Mouse (Mus musculus): ENCODE data around the gene Polg. TPM values are rescaled to one million over a fixed set of nuclear protein-coding genes. Genes with fewer than 3 reads are reported as not detected.

Gene Polg
- polyA plus RNA-seq, 1 experiment = 72.8 TPM

DNA sequence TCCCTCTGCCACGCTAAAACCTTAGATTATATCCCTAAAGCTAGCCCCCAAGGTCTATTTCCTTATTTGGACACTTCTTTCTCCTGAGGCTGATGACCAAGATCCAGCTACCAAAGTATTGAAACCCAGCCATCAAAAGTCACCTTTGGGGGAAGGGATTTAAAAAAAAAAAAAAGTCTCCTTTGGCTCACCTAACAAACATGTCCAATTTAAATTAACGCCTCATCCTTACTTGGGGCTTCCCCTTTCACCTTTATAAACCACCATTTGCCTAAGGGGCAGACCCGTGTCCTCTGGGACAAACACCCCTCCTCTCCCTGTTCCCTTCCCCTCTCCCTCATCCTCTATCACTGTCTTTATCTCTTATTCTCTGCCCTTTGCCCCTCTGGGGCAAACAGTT is 4.6 kb upstream of the Polg start:
- no peak for DNase-seq
- 70% methylated on average over 3 of the region's 3 CpGs for WGBS
- no peak overlapping the region for H3K4me3 ChIP-seq (replicated peaks; ENCODE audit: insufficient read depth, low read depth, low read length)
- no peaks in the 10 kb centered on the region for H3K4me1 ChIP-seq (ENCODE audit: control insufficient read depth, insufficient read depth, low read length)
- H3K27me3 ChIP-seq (ENCODE audit: control insufficient read depth, insufficient read depth, low read length) = no peaks in the 10 kb centered on the region
- TF ChIP-seq CTCF (IDR thresholded peaks at IDR 0.05; ENCODE audit: borderline replicate concordance, insufficient read depth, low read depth, low read length) = no peak
- H3K27ac ChIP-seq (ENCODE audit: insufficient read depth, low read length) = no peak overlapping the region

DNA sequence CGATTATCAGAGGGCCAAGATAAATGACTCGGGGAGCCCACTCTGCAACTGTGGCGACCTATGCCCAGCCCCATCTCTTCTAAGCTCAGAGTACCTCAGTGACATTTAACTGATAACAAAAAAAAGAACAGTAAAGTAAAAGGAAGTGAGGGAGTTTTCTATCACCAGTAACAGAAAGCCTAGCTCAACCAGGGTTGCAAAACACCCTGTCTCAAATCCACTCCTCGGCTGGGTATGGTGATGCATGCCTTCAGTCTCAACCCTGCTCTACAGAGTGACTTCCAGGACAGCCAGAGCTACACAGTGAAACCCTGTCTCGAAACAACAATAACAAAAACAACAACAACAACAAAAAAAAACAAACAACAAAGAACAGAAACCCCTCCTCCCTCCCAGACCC is 3.6 kb upstream of the Polg start:
- H3K4me3 ChIP-seq (replicated peaks; ENCODE audit: insufficient read depth, low read depth, low read length) = no peak overlapping the region
- H3K4me1 ChIP-seq (ENCODE audit: control insufficient read depth, insufficient read depth, low read length) = no peaks in the 10 kb centered on the region
- WGBS = 89% methylated on average over 5 of the region's 5 CpGs
- TF ChIP-seq CTCF (IDR thresholded peaks at IDR 0.05; ENCODE audit: borderline replicate concordance, insufficient read depth, low read depth, low read length) = no peak
- no peak for TF ChIP-seq POLR2A (IDR thresholded peaks at IDR 0.05; ENCODE audit: borderline replicate concordance, insufficient read depth, low read length)
- H3K27ac ChIP-seq (ENCODE audit: insufficient read depth, low read length) = no peak overlapping the region
- DNase-seq = no peak
- no peaks in the 10 kb centered on the region for H3K27me3 ChIP-seq (ENCODE audit: control insufficient read depth, insufficient read depth, low read length)

DNA sequence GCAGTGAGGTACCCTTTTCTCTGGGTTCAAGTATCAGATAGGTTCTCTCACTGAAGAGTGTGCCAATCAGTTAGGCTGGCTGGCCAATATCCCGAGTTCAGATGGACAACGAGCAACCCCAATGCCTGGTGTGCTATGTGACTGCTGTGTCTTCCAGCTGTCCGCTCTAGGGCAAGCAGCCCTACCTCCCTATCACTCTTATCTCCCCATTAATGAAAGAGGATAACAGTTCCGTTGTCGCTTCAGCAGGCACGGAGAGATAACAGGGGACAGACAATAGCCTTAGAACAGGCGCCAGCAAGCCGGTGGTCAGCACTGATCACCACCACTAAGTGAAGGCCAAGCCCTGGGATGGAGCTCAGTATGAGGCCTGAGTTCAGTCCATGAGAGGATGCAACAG is 2.8 kb upstream of the Polg start:
- no peak for TF ChIP-seq POLR2A (IDR thresholded peaks at IDR 0.05; ENCODE audit: borderline replicate concordance, insufficient read depth, low read length)
- TF ChIP-seq CTCF (IDR thresholded peaks at IDR 0.05; ENCODE audit: borderline replicate concordance, insufficient read depth, low read depth, low read length) = no peak
- Histone ChIP-seq H3K27ac (ENCODE audit: insufficient read depth, low read length) (no peak overlapping the region), H3K4me3 (replicated peaks; ENCODE audit: insufficient read depth, low read depth, low read length) (no peak overlapping the region), H3K27me3 (ENCODE audit: control insufficient read depth, insufficient read depth, low read length) (no peaks in the 10 kb centered on the region), H3K4me1 (ENCODE audit: control insufficient read depth, insufficient read depth, low read length) (peaks cover 5% of the 10 kb centered on the region; the same call in 1 of the 2 replicates)
- WGBS = 77% methylated on average over 8 of the region's 8 CpGs
- no peak for DNase-seq

DNA sequence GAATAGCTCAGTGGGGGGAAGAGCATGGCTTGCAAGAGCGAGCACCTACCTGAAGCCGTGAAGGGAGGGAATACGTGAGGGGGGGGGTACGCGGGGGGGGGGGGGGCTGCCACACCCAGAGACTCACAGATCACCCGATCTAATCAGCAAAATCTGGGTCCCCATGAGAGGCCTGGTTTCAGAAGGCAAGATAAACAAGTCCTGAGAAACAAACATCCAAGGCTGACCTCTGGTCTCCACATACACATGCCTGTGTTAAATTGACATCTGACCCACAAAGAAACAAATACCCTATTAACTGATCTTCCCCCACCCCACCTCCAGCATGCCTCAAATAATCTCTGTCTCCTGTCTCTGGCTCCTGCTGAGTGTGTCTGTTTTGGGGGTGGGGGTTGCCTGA is 1.8 kb upstream of the Polg start:
- Histone ChIP-seq H3K4me3 (replicated peaks; ENCODE audit: insufficient read depth, low read depth, low read length) (peak overlapping the region; percentile 53), H3K27ac (ENCODE audit: insufficient read depth, low read length) (no peak overlapping the region), H3K27me3 (ENCODE audit: control insufficient read depth, insufficient read depth, low read length) (no peaks in the 10 kb centered on the region), H3K4me1 (ENCODE audit: control insufficient read depth, insufficient read depth, low read length) (peaks cover 11% of the 10 kb centered on the region; the same call in 1 of the 2 replicates)
- WGBS = 4% methylated on average over 6 of the region's 6 CpGs
- TF ChIP-seq POLR2A (IDR thresholded peaks at IDR 0.05; ENCODE audit: borderline replicate concordance, insufficient read depth, low read length) = no peak
- no peak for TF ChIP-seq CTCF (IDR thresholded peaks at IDR 0.05; ENCODE audit: borderline replicate concordance, insufficient read depth, low read depth, low read length)
- no peak for DNase-seq

DNA sequence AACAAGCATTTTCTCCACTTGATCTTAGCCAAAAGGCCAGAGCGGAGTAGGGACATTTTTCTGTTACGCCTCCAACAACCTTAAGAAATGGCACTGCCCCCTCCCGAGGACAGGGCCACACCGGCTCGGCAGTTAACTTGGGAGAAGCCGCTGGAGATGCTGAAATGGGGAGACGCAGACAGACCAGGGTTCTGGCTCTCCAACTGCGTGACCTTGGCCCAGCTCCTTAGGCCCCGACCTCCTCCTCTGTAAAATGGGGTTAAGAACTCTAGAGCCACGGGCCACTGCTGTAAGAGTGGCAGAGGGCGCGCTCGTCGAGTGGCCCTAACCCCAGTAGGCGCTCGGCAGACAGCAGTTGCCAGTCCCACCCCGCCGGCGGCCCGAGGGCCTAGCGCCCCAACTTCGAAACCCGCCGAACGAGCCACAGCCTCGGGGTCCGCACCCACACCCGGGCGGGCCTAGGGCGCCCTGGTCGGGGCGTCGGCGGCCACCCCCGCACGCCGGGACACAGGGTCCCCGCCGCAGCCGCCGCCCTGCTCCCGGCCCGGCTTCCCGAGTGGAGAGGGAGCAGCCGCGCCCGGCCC is 609 bp downstream of the Polg start:
- no peak for TF ChIP-seq CTCF (IDR thresholded peaks at IDR 0.05; ENCODE audit: borderline replicate concordance, insufficient read depth, low read depth, low read length)
- no peak for TF ChIP-seq POLR2A (IDR thresholded peaks at IDR 0.05; ENCODE audit: borderline replicate concordance, insufficient read depth, low read length)
- no peak for DNase-seq

DNA sequence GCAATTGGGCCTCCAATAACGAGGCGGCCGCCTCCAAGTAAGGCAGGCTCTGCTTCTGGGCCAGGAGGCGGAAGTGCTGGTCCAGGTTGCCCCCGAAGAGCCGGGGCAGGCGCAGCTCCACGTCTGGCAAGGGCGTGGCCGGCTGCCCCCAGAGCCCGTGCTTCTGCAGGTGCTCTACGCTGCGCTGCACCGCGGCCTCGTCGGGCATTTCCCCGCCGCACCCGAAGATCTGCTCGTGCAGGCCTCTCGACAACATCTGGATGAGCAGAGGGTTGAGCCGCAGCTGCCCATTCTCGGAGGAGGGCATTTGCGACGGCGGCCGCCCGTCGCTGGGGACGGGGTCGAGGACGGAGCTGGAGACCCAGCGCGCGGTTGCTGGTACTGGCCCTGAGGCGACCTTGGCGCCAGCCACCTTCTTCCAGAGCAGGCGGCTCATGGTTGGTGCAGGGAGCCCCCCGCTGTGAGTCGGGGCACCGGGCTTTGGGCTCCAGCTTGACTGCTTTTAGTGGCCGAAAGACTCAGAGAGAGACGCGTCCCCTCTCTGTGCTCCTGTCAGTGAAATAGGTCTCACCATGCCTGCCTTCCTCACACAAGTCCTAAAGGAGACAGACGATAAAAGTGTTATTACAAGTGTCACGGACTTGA is 1.3 kb downstream of the Polg start:
- 13% methylated on average over 46 of the region's 47 CpGs for whole genome bisulfite sequencing
- TF ChIP-seq POLR2A (IDR thresholded peaks at IDR 0.05; ENCODE audit: borderline replicate concordance, insufficient read depth, low read length) (no peak), CTCF (IDR thresholded peaks at IDR 0.05; ENCODE audit: borderline replicate concordance, insufficient read depth, low read depth, low read length) (no peak)
- H3K4me3 ChIP-seq (replicated peaks; ENCODE audit: insufficient read depth, low read depth, low read length) = peak overlapping the region; percentile 83
- H3K4me1 ChIP-seq (ENCODE audit: control insufficient read depth, insufficient read depth, low read length) = peaks cover 11% of the 10 kb centered on the region; the same call in 1 of the 2 replicates
- DNase-seq = peak; percentile 52 to 54
- H3K27ac ChIP-seq (ENCODE audit: insufficient read depth, low read length) = no peak overlapping the region
- H3K27me3 ChIP-seq (ENCODE audit: control insufficient read depth, insufficient read depth, low read length) = no peaks in the 10 kb centered on the region

More for the DNA sequence above, 609 bp downstream of the Polg start:
- no peaks in the 10 kb centered on the region for H3K27me3 ChIP-seq (ENCODE audit: control insufficient read depth, insufficient read depth, low read length)
- 0 out of 2 replicates have a peak overlapping the region, but pooled peaks have one; percentile 47 for H3K27ac ChIP-seq (ENCODE audit: insufficient read depth, low read length)
- under 1% methylated on average over 41 of the region's 47 CpGs for WGBS
- H3K4me3 ChIP-seq (replicated peaks; ENCODE audit: insufficient read depth, low read depth, low read length) = peak overlapping the region; percentile 83
- H3K4me1 ChIP-seq (ENCODE audit: control insufficient read depth, insufficient read depth, low read length) = peaks cover 11% of the 10 kb centered on the region; the same call in 1 of the 2 replicates

DNA sequence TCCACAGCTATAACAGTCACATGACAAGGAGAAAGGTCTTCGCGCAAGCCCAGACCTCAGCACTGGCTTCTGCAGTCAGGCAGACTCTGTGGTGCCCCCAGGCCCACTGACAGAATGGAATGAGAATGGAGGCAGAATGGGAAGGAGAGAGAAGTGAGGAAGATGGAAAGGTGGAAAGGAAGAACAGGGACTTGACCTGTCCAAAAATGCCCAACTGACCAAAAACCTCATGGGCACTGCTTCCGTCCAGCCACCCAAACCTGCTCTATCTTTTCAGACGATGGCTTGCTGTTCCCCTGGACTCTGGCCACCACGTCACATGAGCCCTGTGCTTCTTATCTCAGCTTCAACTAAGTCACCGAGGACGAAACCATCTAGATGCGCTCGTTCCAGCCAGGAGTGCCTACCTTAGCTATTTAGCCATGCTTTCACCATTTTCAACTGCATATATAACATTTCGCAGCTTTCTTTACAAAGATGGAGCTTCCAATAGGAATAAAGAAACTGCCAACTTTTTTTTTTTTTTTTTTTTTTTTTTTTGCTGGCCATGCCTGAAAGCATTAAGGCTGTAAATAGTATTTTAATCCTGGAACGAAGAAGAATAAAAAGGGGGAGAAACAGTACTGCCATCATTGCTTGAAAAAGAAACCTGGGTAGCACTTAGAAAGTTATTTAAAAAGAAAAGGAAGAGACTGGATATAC is 2.6 kb downstream of the Polg start:
- DNase-seq = no peak
- Histone ChIP-seq H3K27ac (ENCODE audit: insufficient read depth, low read length) (no peak overlapping the region), H3K4me1 (ENCODE audit: control insufficient read depth, insufficient read depth, low read length) (peaks cover 11% of the 10 kb centered on the region; the same call in 1 of the 2 replicates), H3K27me3 (ENCODE audit: control insufficient read depth, insufficient read depth, low read length) (no peaks in the 10 kb centered on the region), H3K4me3 (replicated peaks; ENCODE audit: insufficient read depth, low read depth, low read length) (no peak overlapping the region)
- TF ChIP-seq POLR2A (IDR thresholded peaks at IDR 0.05; ENCODE audit: borderline replicate concordance, insufficient read depth, low read length) = no peak
- no peak for TF ChIP-seq CTCF (IDR thresholded peaks at IDR 0.05; ENCODE audit: borderline replicate concordance, insufficient read depth, low read depth, low read length)
- 73% methylated on average over 11 of the region's 11 CpGs for WGBS
